Comparison of ENCODE assay signal across 8 mouse cellular contexts in genomic region chr4:119004613-119005339, GRCm38 (mm10). TPM values are rescaled to one million over a fixed set of nuclear protein-coding genes. Genes with fewer than 3 reads are reported as not detected.
DNase-seq lines count a peak whose midpoint lies in the region; ATAC-seq and TF ChIP-seq lines count a peak whose summit lies in the region.

No protein-coding gene starts in this region.

- peaks cover 23% of the 10 kb centered on the region for H3K4me1 ChIP-seq in heart, embryonic 11.5 days (ENCODE audit: control insufficient read depth, insufficient read depth, low read length)
- H3K4me1 ChIP-seq in kidney, embryonic 16.5 days (ENCODE audit: insufficient read depth, low read length), result no peaks in the 10 kb centered on the region
- H3K4me1 ChIP-seq in liver, adult 2 months (ENCODE audit: control insufficient read depth, insufficient read depth, low read length), result no peaks in the 10 kb centered on the region

- no peaks in the 10 kb centered on the region for H3K36me3 ChIP-seq in heart, embryonic 11.5 days (ENCODE audit: control insufficient read depth, insufficient read depth, low read length)
- no peaks in the 10 kb centered on the region for H3K36me3 ChIP-seq in kidney, embryonic 16.5 days (ENCODE audit: insufficient read depth, low read length)
- no peaks in the 10 kb centered on the region for H3K36me3 ChIP-seq in liver, adult 2 months (ENCODE audit: control insufficient read depth, insufficient read depth, low read length)

- peak; percentile 93 for DNase-seq in heart, adult 11 months
- DNase-seq in embryo, embryonic 9.5 days (ENCODE audit: extremely low spot score), result peak; percentile 87
- peak; percentile 45 to 76 for DNase-seq in heart, adult 9 months (ENCODE audit: low spot score in 2 of 2)
- peak; percentile 41 for DNase-seq in liver, adult 2 months (ENCODE audit: extremely low read depth, low read depth, low spot score)
- DNase-seq in spleen, postnatal 36 days (ENCODE audit: low spot score in 2 of 2), result peak; percentile 74 to 79

- no peaks in the 10 kb centered on the region for H3K79me2 ChIP-seq in liver, adult 2 months (ENCODE audit: control insufficient read depth, insufficient read depth, low read length)

- no peaks in the 10 kb centered on the region for H3K9me3 ChIP-seq in heart, embryonic 11.5 days (replicated peaks; ENCODE audit: control insufficient read depth, low read length)
- no peaks in the 10 kb centered on the region for H3K9me3 ChIP-seq in kidney, embryonic 16.5 days (ENCODE audit: low read length)

- no peak for TF ChIP-seq POLR2A in liver, adult 2 months (IDR thresholded peaks at IDR 0.05; ENCODE audit: extremely low read depth, insufficient read depth, low read length)

- no peak overlapping the region for H3K27ac ChIP-seq in heart, embryonic 11.5 days (ENCODE audit: low read depth, low read length)
- no peak overlapping the region for H3K27ac ChIP-seq in kidney, embryonic 16.5 days (ENCODE audit: low read length)
- H3K27ac ChIP-seq in liver, adult 2 months (replicated peaks; ENCODE audit: insufficient read depth, low read depth, low read length), result no peak overlapping the region

- H3K27me3 ChIP-seq in heart, embryonic 11.5 days (ENCODE audit: control insufficient read depth, insufficient read depth, low read length), result no peaks in the 10 kb centered on the region
- no peaks in the 10 kb centered on the region for H3K27me3 ChIP-seq in kidney, embryonic 16.5 days (ENCODE audit: insufficient read depth, low read length)
- H3K27me3 ChIP-seq in liver, adult 2 months (ENCODE audit: control insufficient read depth, insufficient read depth, low read length), result no peaks in the 10 kb centered on the region

- no peak overlapping the region for H3K4me2 ChIP-seq in heart, embryonic 11.5 days
- H3K4me2 ChIP-seq in kidney, embryonic 16.5 days (replicated peaks; ENCODE audit: low read depth, low read length), result no peak overlapping the region

- ATAC-seq in heart, embryonic 11.5 days (replicated peaks; ENCODE audit: insufficient number of reproducible peaks, low FRiP score, low TSS enrichment), result no peak
- ATAC-seq in kidney, embryonic 16.5 days (ENCODE audit: low FRiP score, low TSS enrichment), result peak; percentile 69
- peak; percentile 55; the same call in 1 of the 2 replicates for ATAC-seq in monocyte, adult 5-6 weeks (replicated peaks; ENCODE audit: insufficient number of reproducible peaks, low FRiP score, low TSS enrichment, poor library complexity, severe bottlenecking)

- WGBS in heart, embryonic 11.5 days (ENCODE audit: insufficient replicate concordance), result 45% methylated on average over 7 of the region's 7 CpGs
- WGBS in kidney, embryonic 16.5 days, result 37% methylated on average over 7 of the region's 7 CpGs
- 37% methylated on average over 7 of the region's 7 CpGs for WGBS in liver, adult 2 months

- TF ChIP-seq CTCF in liver, adult 2 months (IDR thresholded peaks at IDR 0.05; ENCODE audit: low read depth, low read length), result peak; percentile 83

- H3K4me3 ChIP-seq in heart, embryonic 11.5 days (ENCODE audit: low read depth, low read length), result no peak overlapping the region
- no peak overlapping the region for H3K4me3 ChIP-seq in kidney, embryonic 16.5 days (ENCODE audit: low read length)
- H3K4me3 ChIP-seq in liver, adult 2 months (ENCODE audit: insufficient read depth, low read depth, low read length), result no peak overlapping the region

- no peak overlapping the region for H3K9ac ChIP-seq in heart, embryonic 11.5 days (ENCODE audit: low read depth, low read length)
- no peak overlapping the region for H3K9ac ChIP-seq in kidney, embryonic 16.5 days (replicated peaks; ENCODE audit: low read length)
- H3K9ac ChIP-seq in liver, adult 2 months (ENCODE audit: low read depth, low read length), result no peak overlapping the region

RNA-seq across cellular contexts. Expression of gene Lao1, which starts 43.4 kb away (rescaled TPM):
- polyA plus RNA-seq in heart, embryonic 11.5 days (2014; fragmentation: Nextera tagmentation; extraction: Ambion mirVana), result not detected in 2 replicates
- polyA plus RNA-seq in kidney, embryonic 16.5 days (2015; fragmentation: Nextera tagmentation; extraction: Ambion mirVana), result not detected in 2 replicates
- not detected in 2 replicates for total RNA-seq in liver, adult 2 months (2014; rRNA removed)
- polyA plus RNA-seq in liver, adult 2 months (2012; rRNA removed), result not detected in 2 replicates
- not detected in 3 replicates for total RNA-seq in monocyte, adult 5-6 weeks (2017)

Comparison
In these comparisons a context has a peak if more than half of its experiments do, and no peak if none do; other contexts are left out.
1. DNase-seq: peak in every context shown above with its lines; median percentile 93 in heart, adult 11 months; 87 in embryo, embryonic 9.5 days; 76 in spleen, postnatal 36 days; 60 in heart, adult 9 months; 41 in liver, adult 2 months.